Mouse (Mus musculus) embryonic facial prominence, embryonic 11.5 days (tissue): ENCODE measurements around the gene Rgl2. TPM values are rescaled to one million over a fixed set of nuclear protein-coding genes. Genes with fewer than 3 reads are reported as not detected.
"Not testable (repeated sequence)": the region's sequence is repeated elsewhere in the genome, so short reads cannot be mapped to it uniquely, and the experiment has no call there.

Source experiments
- ATAC-seq: fragments of 200-750 bp; cut with Nextera tagmentation; replicated peaks from 2 replicates; pipeline ENCODE4 v1.8.0; 2017; ENCODE audit warnings: low read depth; ENCODE audit not compliant: insufficient number of reproducible peaks, low FRiP score, low TSS enrichment
- DNase-seq: peaks from one replicate; pipeline ENCODE4 v3.0.0-alpha.2; 2015; ENCODE audit warnings: low spot score
- H3K27ac ChIP-seq: fragments of 300-500 bp; sonication (generic); replicated peaks from 2 replicates; pipeline ENCODE4 v1.5.1; 2014; ENCODE audit warnings: mild to moderate bottlenecking, low read depth, low read length, control low read depth
- H3K27me3 ChIP-seq: fragments of 300-500 bp; sonication (generic); 2 replicates; pipeline ENCODE4 v1.6.1; 2014; ENCODE audit warnings: mild to moderate bottlenecking, low read length, moderate library complexity, mixed read lengths; ENCODE audit not compliant: control insufficient read depth, insufficient read depth
- H3K36me3 ChIP-seq: fragments of 300-500 bp; sonication (generic); replicated peaks from 2 replicates; pipeline ENCODE4 v1.6.1; 2014; ENCODE audit warnings: low read depth, mild to moderate bottlenecking, low read length, moderate library complexity, mixed read lengths; ENCODE audit not compliant: control insufficient read depth, insufficient read depth
- H3K4me1 ChIP-seq: fragments of 300-500 bp; sonication (generic); 2 replicates; pipeline ENCODE4 v1.6.1; 2014; ENCODE audit warnings: low read length, mixed read lengths; ENCODE audit not compliant: control insufficient read depth, insufficient read depth
- H3K4me2 ChIP-seq: fragments of 300-500 bp; sonication (generic); 2 replicates; pipeline ENCODE4 v1.6.1; 2014; ENCODE audit warnings: low read depth, mild to moderate bottlenecking, control low read depth, low read length, moderate library complexity
- H3K4me3 ChIP-seq: fragments of 300-500 bp; sonication (generic); 2 replicates; pipeline ENCODE4 v1.5.1; 2014; ENCODE audit warnings: low read depth, low read length, control low read depth
- H3K9ac ChIP-seq: fragments of 300-500 bp; sonication (generic); replicated peaks from 2 replicates; pipeline ENCODE4 v1.6.1; 2014; ENCODE audit warnings: mild to moderate bottlenecking, control low read depth, low read length
- H3K9me3 ChIP-seq: fragments of 300-500 bp; sonication (generic); replicated peaks from 2 replicates; pipeline ENCODE4 v1.6.1; 2016; ENCODE audit warnings: mild to moderate bottlenecking, low read length, inconsistent platforms, mixed read lengths; ENCODE audit not compliant: control insufficient read depth
- WGBS: fragments of 180-500 bp; shearing (Covaris S2); extraction: QIAGEN DNeasy Blood & Tissue Kit; methylation state at CpG from one replicate; pipeline ENCODE4 v1.1.7; 2014; 5-methylcytosine and 5-hydroxymethylcytosine counted together
- polyA plus RNA-seq: library from polyadenylated mRNA; unstranded; fragments of >200 nt; fragmentation: Nextera tagmentation; extraction: Ambion mirVana; gene quantifications from 2 replicates; pipeline ENCODE4 v1.2.1, GENCODE M21; 2014

Gene Rgl2
- polyA plus RNA-seq, result 26.0 and 26.3 TPM in 2 replicates

DNA sequence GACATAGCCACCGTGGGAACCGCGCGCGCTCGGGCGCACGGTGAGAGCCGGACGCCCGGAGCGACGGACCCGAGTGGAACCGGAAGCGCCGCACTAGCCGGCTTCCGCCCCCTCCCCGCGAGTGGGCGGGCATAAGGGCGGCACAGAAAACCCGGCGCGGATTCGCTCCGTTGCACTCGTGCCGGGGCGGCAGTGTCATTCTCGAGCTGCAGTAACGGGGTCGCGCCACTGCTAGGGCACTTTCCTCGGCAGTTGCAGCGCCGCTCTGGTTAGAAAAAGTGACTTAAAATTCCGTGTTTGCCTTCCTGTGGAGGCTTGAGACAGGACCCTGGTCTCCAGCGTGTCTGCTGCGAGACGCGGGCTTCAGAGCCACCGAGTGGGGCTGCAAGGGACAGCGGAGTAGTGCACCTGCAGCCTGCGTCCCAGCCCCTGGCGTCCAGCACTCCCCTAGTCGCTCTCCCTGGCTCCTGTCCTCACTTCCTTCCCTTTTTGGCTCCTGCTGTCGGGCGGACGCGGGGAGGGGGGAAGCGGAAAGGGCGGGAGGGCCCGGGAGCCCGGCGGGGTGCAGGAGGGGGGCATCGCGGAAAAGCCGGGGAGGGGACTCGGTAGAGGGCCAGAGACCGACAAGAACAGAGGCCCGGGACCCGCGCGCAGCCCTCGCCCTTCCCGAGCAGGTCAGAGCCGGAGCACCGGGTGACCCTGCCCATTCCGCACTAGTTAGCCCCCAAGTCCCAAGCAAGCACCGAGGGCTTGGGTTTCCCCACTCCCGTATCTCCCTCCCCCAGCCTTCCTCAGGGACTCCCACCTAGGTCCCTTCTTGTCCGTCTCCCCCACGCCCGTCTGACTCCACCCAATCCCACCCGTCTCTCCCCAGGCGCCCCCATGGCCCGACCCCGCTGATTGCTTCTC is at the start of gene Rgl2:
Gene Rgl2, plus strand, starts transcription at position 173 of the 909 bp plus-strand sequence.
- peak within 1 kb of the TSS; percentile 88 for H3K9ac ChIP-seq
- H3K4me2 ChIP-seq, result peak within 1 kb of the TSS; percentile 98
- H3K4me1 ChIP-seq, result no peaks in the 10 kb centered on the region; the same call in 1 of the 2 replicates
- H3K9me3 ChIP-seq, result no peaks in the 10 kb centered on the region
- DNase-seq (peak; percentile 96), ATAC-seq (peak; percentile 61)
- H3K27ac ChIP-seq, result peak within 1 kb of the TSS; percentile 93
- no peaks in the 10 kb centered on the region for H3K36me3 ChIP-seq
- H3K27me3 ChIP-seq, result no peaks in the 10 kb centered on the region; the same call in 1 of the 2 replicates
- H3K4me3 ChIP-seq, result peak within 1 kb of the TSS; percentile 86
- WGBS, result under 1% methylated on average over 76 of the region's 80 CpGs

DNA sequence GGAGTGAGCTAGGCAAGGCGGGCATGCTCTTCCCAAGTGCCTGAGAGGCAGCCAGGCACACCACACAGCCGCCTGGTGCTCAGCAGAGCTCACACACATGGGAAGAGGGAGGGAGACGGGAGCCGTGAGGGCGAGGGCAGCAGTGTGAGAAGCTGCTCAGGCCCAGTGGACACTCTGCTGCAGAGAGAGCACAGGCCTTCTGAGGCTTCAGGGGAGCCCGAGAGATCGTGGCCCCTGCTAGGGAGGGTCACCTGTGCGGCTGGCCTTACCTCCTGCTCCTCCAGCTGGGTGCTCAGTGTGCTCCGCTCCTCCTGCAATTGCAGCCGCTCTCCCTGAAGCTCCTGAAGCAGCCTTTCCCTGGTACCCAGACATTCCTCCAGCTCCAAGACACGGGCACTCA is 45.0 kb upstream of the Rgl2 start:
- not testable (repeated sequence) for H3K9me3 ChIP-seq, H3K4me1 ChIP-seq, DNase-seq, H3K27ac ChIP-seq, H3K4me2 ChIP-seq, H3K27me3 ChIP-seq, H3K4me3 ChIP-seq, H3K9ac ChIP-seq, ATAC-seq, H3K36me3 ChIP-seq
- WGBS, result 91% methylated on average over 10 of the region's 11 CpGs

DNA sequence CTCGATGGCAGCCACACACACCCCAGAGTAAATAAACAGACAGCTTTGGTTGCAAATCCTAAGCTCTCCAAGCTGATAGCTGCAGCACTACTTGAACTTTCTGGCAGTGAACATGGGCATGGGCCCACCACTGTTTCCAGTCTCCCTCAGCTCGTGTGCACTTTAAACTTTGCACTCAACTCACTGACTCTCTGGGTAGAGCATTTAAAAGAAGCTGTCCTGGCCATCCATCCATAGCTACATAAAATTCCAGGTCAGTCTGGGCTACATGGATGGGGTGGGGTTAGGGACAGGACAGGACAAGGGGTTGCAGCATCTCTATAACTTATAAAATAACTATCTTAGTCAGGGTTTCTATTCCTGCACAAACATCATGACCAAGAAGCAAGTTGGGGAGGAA is 41.5 kb upstream of the Rgl2 start:
- H3K4me1 ChIP-seq, H3K36me3 ChIP-seq, H3K27ac ChIP-seq, H3K9me3 ChIP-seq, H3K27me3 ChIP-seq, DNase-seq, H3K4me2 ChIP-seq, H3K9ac ChIP-seq, ATAC-seq, H3K4me3 ChIP-seq: not testable (repeated sequence)
- 65% methylated on average over 2 of the region's 2 CpGs for WGBS

DNA sequence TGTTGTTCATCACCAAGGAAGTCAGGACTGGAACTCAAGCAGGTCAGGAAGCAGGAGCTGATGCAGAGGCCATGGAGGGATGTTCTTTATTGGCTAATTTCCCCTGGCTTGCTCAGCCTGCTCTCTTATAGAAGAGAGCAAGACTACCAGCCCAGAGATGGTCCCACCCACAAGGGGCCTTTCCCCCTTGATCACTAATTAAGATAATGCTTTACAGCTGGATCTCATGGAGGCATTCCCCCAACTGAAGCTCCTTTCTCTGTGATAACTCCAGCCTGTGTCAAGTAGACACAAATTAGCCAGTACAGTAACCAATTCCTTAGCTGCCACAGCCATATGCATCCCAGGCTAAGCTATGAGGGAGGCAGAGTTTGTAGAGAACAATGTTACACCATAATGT is 41.1 kb upstream of the Rgl2 start:
- not testable (repeated sequence) for H3K9me3 ChIP-seq, ATAC-seq, H3K27ac ChIP-seq, H3K27me3 ChIP-seq, H3K9ac ChIP-seq, H3K36me3 ChIP-seq, H3K4me3 ChIP-seq, H3K4me1 ChIP-seq
- peak overlapping the region; percentile 7; the same call in 1 of the 2 replicates for H3K4me2 ChIP-seq
- peak; percentile 58 for DNase-seq

DNA sequence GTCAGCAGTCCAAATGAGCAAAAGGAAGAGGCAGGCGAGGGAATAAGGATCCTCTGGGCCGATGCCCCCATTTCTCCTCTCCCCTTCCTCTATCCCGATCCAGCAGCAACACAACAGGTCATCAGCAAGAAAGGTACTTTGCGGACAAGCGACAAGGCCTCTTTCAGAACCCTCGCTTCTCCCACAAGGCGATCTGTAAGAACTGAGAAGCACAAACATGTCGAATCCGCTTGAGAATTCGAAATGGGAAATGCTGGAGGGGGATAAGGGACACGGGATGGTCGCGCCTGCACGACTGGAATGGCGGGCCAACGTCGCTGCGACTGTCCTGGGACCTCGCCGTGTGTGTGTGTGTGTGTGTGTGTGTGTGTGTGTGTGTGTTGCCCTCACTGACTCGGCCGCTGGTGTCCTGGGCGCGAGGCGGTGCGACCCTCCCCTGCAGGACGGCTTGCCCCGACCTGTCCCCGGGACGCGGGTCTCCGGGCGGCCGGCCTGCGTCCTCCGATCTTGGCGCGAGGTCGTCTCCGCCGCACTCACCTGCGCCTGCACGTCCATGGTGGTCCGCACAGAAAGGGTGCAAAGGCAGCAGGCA is 39.3 kb upstream of the Rgl2 start:
- Histone ChIP-seq H3K4me3 (peak overlapping the region; percentile 61), H3K4me2 (peak overlapping the region; percentile 51), H3K9ac (peak overlapping the region; percentile 76)
- under 1% methylated on average over 44 of the region's 44 CpGs for WGBS
- not testable (repeated sequence) for H3K27me3 ChIP-seq, H3K36me3 ChIP-seq, H3K4me1 ChIP-seq, H3K9me3 ChIP-seq, DNase-seq, H3K27ac ChIP-seq
- peak; percentile 42 for ATAC-seq

DNA sequence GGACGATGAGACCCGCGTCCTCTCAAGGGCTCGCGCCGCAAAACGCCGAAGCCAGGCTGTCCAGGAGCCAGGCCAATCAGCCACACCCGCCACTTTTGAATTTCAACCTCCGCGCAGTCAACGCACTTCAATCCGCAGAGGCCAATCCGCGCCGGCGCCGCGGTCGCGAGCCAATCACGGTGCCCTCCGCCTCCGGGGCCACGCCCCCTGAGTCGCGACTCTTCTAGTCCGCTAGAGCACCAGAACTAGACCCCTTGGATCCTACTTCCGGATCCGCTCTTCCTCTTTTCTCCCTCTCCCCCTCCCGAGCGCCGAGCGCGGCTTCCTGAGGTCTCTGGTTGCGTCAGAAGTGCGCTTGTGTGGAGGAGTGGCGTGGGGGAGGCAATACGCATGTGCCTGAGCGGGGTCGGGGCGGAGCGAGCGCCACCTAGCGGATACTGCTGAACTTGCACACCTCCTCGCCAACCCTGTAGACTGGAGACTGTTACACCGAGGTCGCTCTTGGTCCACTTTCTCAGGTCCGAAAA is 38.7 kb upstream of the Rgl2 start, which contains the start of gene Kifc1:
Gene Kifc1, minus strand, starts transcription at position 129 of the 527 bp plus-strand sequence.
- under 1% methylated on average over 49 of the region's 49 CpGs for WGBS
- DNase-seq, result peak; percentile 100
- Histone ChIP-seq H3K4me3 (peak within 1 kb of the TSS; percentile 61), H3K9me3 (no peaks in the 10 kb centered on the region), H3K9ac (peak within 1 kb of the TSS; percentile 76), H3K27me3 (no peaks in the 10 kb centered on the region), H3K36me3 (no peaks in the 10 kb centered on the region), H3K4me2 (peak within 1 kb of the TSS; percentile 54), H3K27ac (no peak within 1 kb of the TSS; the same call in 1 of the 2 replicates), H3K4me1 (peaks cover 2% of the 10 kb centered on the region; the same call in 1 of the 2 replicates)
- peak; percentile 98 for ATAC-seq

DNA sequence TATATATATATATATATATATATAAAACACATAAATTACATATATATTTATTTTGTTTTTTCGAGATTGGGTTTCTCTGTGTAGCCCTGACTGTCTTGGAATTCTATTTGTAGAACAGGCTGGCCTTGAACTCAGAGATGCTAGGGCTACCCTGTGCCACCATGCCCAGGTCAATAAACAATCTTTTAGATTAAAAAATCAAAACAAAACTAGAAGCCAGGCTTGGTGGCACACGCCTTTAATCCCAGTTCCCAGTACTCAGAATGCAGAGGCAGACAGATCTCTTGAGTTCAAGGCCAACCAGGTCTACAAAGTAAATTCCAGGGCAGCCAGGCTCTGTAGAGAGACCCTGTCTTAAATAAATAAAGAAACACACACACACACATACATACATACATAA is 38.0 kb upstream of the Rgl2 start:
- peaks cover 2% of the 10 kb centered on the region; the same call in 1 of the 2 replicates for H3K4me1 ChIP-seq
- H3K9ac ChIP-seq, result no peak overlapping the region
- no peak overlapping the region for H3K27ac ChIP-seq
- H3K4me2 ChIP-seq, result no peak overlapping the region
- 75% methylated on average over 2 of the region's 2 CpGs for WGBS
- ATAC-seq, result no peak
- H3K9me3 ChIP-seq, result no peaks in the 10 kb centered on the region
- no peak for DNase-seq
- H3K36me3 ChIP-seq, result no peaks in the 10 kb centered on the region
- H3K27me3 ChIP-seq, result no peaks in the 10 kb centered on the region
- H3K4me3 ChIP-seq, result no peak overlapping the region
